Mouse (Mus musculus) bone marrow macrophage, adult 2 months (primary cell): Measurements from ENCODE around the gene Fam168b. TPM values are rescaled to one million over a fixed set of nuclear protein-coding genes. Genes with fewer than 3 reads are reported as not detected.

Experiments
- H3K27ac ChIP-seq: 2 replicates; pipeline ENCODE4 v1.5.1; 2012; ENCODE audit warnings: low read depth, low read length; ENCODE audit not compliant: insufficient read depth
- H3K4me1 ChIP-seq: 2 replicates; pipeline ENCODE4 v1.6.1; 2012; ENCODE audit warnings: low read length; ENCODE audit not compliant: control insufficient read depth, insufficient read depth
- H3K4me3 ChIP-seq: 2 replicates; pipeline ENCODE4 v1.5.1; 2012; ENCODE audit warnings: mild to moderate bottlenecking, low read length, moderate library complexity; ENCODE audit not compliant: insufficient read depth
- CTCF ChIP-seq: IDR thresholded peaks from 2 replicates; pipeline ENCODE4 v1.5.1; 2012; ENCODE audit warnings: low read depth, mild to moderate bottlenecking, low read length, moderate library complexity
- POLR2A ChIP-seq: IDR thresholded peaks from 2 replicates; pipeline ENCODE4 v1.6.1; 2012; ENCODE audit warnings: mild to moderate bottlenecking, low read depth, low read length, borderline replicate concordance
- polyA plus RNA-seq: library from polyadenylated mRNA; stranded (reverse); fragments of >200 nt; gene quantifications from 2 replicates; pipeline ENCODE4 v1.2.4, GENCODE M21; 2012; ENCODE audit not compliant: missing spikeins, insufficient read depth, insufficient read length

Gene Fam168b
- polyA plus RNA-seq, result 100 and 135 TPM in 2 replicates

- peak within 1 kb of the TSS; percentile 79 for H3K27ac ChIP-seq
- H3K4me1 ChIP-seq, result peaks cover 26% of the 10 kb centered on the region
- TF ChIP-seq POLR2A (no peak), CTCF (no peak)
- peak within 1 kb of the TSS; percentile 95 for H3K4me3 ChIP-seq
These were observed at the start of gene Fam168b for GRCm38 (mm10) chr1:34842887-34843618. TSS of gene Fam168b (minus strand) at chr1:34843065.

DNA sequence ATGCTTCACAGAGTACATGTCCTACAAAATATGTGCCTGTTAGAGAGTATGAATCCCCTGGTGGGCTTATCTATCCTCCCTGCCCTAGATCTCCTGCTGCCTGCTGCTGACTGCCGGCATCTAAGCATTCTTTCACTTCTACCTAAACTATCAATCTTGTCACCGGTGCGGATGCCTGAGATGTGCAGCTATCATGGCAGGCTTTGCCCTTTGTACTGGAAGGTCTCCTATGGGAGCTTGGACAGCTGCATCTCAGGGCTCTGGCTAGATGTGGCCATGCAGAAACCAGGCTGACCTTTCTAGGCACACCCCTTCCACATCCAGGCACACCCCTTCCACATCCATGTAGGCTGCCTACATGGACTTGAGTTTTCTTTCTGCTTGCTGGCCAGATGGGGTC lies 49.6 kb upstream of the Fam168b start:
- Histone ChIP-seq H3K4me1 (no peaks in the 10 kb centered on the region), H3K27ac (no peak overlapping the region), H3K4me3 (no peak overlapping the region)
- TF ChIP-seq POLR2A, result no peak
- TF ChIP-seq CTCF, result no peak

- Histone ChIP-seq H3K4me3 (no peak overlapping the region), H3K27ac (no peak overlapping the region), H3K4me1 (no peaks in the 10 kb centered on the region)
- peak; percentile 32; the same call in 1 of the 2 replicates for TF ChIP-seq CTCF
- no peak for TF ChIP-seq POLR2A
These were observed 48.9 kb upstream of the Fam168b start for GRCm38 (mm10) chr1:34891559-34892289.

GRCm38 (mm10) chr1:34883776-34884175 lies 40.9 kb upstream of the Fam168b start:
- TF ChIP-seq CTCF, result no peak
- TF ChIP-seq POLR2A, result no peak
- no peaks in the 10 kb centered on the region for H3K4me1 ChIP-seq
- H3K27ac ChIP-seq, result no peak overlapping the region
- no peak overlapping the region for H3K4me3 ChIP-seq

DNA sequence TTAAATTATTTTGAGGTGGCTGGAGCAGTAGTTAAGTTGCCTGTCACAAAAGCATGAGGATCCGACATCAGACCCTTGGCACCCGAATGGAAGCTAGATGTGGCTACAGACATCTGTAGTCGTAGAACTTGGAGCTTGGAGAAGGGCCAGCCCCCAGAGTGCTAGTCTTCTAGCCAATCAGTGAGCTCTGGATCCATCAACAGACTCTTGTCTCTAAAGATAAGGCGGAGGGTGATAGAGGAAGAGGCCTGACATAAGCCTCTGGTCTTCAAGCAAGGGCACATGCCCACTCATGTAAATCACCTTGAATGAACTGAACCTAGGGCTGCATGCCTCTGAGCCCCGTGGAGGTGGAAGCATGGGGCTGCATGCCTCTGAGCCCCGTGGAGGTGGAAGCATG lies 36.7 kb upstream of the Fam168b start:
- no peaks in the 10 kb centered on the region for H3K4me1 ChIP-seq
- H3K27ac ChIP-seq, result no peak overlapping the region
- TF ChIP-seq POLR2A (no peak), CTCF (no peak)
- no peak overlapping the region for H3K4me3 ChIP-seq

DNA sequence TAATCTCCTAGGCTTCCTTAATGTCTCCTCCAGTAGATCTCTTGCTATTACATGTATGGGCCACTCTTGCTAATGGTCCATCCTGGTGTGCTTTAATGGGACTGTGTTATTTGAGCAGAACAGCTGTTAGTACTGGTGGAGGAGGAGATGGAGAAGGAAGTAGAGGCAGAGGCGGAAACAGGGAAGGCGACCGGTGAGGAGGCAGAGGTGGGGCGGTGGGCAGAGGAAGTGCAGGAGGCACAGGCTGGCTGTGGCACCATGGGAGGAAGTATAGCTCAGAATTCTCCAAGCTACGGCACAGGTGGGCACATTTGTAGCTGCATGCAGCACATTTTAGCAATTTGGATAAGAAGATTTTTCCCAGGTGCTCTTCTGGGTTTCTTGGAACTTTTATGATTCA lies 30.7 kb upstream of the Fam168b start:
- H3K4me1 ChIP-seq, result no peaks in the 10 kb centered on the region
- no peak overlapping the region for H3K27ac ChIP-seq
- TF ChIP-seq CTCF (no peak), POLR2A (no peak)
- no peak overlapping the region for H3K4me3 ChIP-seq

GRCm38 (mm10) chr1:34871170-34871569 lies 28.3 kb upstream of the Fam168b start:
- Histone ChIP-seq H3K4me3 (no peak overlapping the region), H3K27ac (no peak overlapping the region), H3K4me1 (no peaks in the 10 kb centered on the region)
- TF ChIP-seq CTCF, result no peak
- no peak for TF ChIP-seq POLR2A

- no peak overlapping the region for H3K27ac ChIP-seq
- TF ChIP-seq CTCF (no peak), POLR2A (no peak)
- H3K4me3 ChIP-seq, result no peak overlapping the region
- no peaks in the 10 kb centered on the region for H3K4me1 ChIP-seq
These were observed 26.4 kb upstream of the Fam168b start for GRCm38 (mm10) chr1:34869231-34869630.

GRCm38 (mm10) chr1:34868391-34868790 lies 25.5 kb upstream of the Fam168b start:
- TF ChIP-seq CTCF (no peak), POLR2A (no peak)
- Histone ChIP-seq H3K4me3 (no peak overlapping the region), H3K27ac (no peak overlapping the region), H3K4me1 (no peaks in the 10 kb centered on the region)

DNA sequence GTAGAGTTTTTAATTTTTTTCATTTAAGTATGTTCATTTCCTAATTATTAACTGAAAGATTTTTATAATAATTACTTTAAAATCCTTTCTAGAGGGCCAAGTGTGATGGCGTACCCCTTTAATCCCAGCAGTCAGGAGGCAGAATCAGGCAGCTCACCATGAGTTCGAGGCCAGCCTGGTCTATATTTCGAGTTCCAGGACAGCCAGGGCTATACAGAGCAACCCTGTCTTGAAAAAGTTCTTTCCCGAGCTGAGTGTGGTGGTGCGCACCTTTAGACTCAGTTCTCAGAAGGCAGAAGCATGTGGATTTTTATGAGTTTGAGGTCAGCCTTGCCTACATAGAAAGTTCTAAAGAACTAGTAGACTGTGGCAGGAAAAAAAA lies 24.7 kb upstream of the Fam168b start:
- no peak for TF ChIP-seq POLR2A
- Histone ChIP-seq H3K4me3 (no peak overlapping the region), H3K27ac (no peak overlapping the region), H3K4me1 (no peaks in the 10 kb centered on the region)
